Mouse (Mus musculus) intestine, embryonic 16.5 days (tissue): Measurements from ENCODE around the gene Kcnc4. TPM values are rescaled to one million over a fixed set of nuclear protein-coding genes. Genes with fewer than 3 reads are reported as not detected.

Source experiments
- ATAC-seq: fragments of 200-750 bp; cut with Nextera tagmentation; 2 replicates; pipeline ENCODE4 v1.8.0; 2017; ENCODE audit warnings: moderate TSS enrichment, moderate library complexity
- H3K27ac ChIP-seq: fragments of 300-500 bp; sonication (generic); 2 replicates; pipeline ENCODE4 v1.5.1; 2014; ENCODE audit warnings: mild to moderate bottlenecking, low read length
- H3K27me3 ChIP-seq: fragments of 300-500 bp; sonication (generic); replicated peaks from 2 replicates; pipeline ENCODE4 v1.6.1; 2014; ENCODE audit warnings: low read length, control low read depth, mixed read lengths; ENCODE audit not compliant: control insufficient read depth, insufficient read depth
- H3K36me3 ChIP-seq: fragments of 300-500 bp; sonication (generic); 2 replicates; pipeline ENCODE4 v1.6.1; 2014; ENCODE audit warnings: low read length, control low read depth; ENCODE audit not compliant: control insufficient read depth, insufficient read depth
- H3K4me1 ChIP-seq: fragments of 300-500 bp; sonication (generic); 2 replicates; pipeline ENCODE4 v1.6.1; 2014; ENCODE audit warnings: low read length, control low read depth, mixed read lengths; ENCODE audit not compliant: control insufficient read depth, insufficient read depth
- H3K4me2 ChIP-seq: fragments of 300-500 bp; sonication (generic); 2 replicates; pipeline ENCODE4 v1.6.1; 2014; ENCODE audit warnings: low read depth, low read length, control low read depth
- H3K4me3 ChIP-seq: fragments of 300-500 bp; sonication (generic); 2 replicates; pipeline ENCODE4 v1.5.1; 2014; ENCODE audit warnings: mild to moderate bottlenecking, low read length
- H3K9ac ChIP-seq: fragments of 300-500 bp; sonication (generic); 2 replicates; pipeline ENCODE4 v1.6.1; 2014; ENCODE audit warnings: low read depth, low read length
- H3K9me3 ChIP-seq: fragments of 300-500 bp; sonication (generic); 2 replicates; pipeline ENCODE4 v1.6.1; 2016; ENCODE audit warnings: low read length, control low read depth; ENCODE audit not compliant: control insufficient read depth
- WGBS: fragments of 180-500 bp; shearing (Covaris S2); extraction: QIAGEN DNeasy Blood & Tissue Kit; methylation state at CpG from one replicate; pipeline ENCODE4 v1.1.7; 2014; 5-methylcytosine and 5-hydroxymethylcytosine counted together
- polyA plus RNA-seq: library from polyadenylated mRNA; unstranded; fragments of >200 nt; fragmentation: Nextera tagmentation; extraction: Ambion mirVana; gene quantifications from 2 replicates; pipeline ENCODE4 v1.2.1, GENCODE M21; 2015

The Kcnc4 gene
- polyA plus RNA-seq, 1 experiment from 2014 or later: not detected

- H3K27ac ChIP-seq: no peak overlapping the region
- no peaks in the 10 kb centered on the region for H3K4me1 ChIP-seq
- no peaks in the 10 kb centered on the region for H3K27me3 ChIP-seq
- no peak overlapping the region for H3K9ac ChIP-seq
- H3K36me3 ChIP-seq: no peaks in the 10 kb centered on the region
- WGBS: 75% methylated on average over 9 of the region's 9 CpGs
- H3K4me3 ChIP-seq: no peak overlapping the region
- no peak overlapping the region for H3K4me2 ChIP-seq
- no peaks in the 10 kb centered on the region for H3K9me3 ChIP-seq
- no peak for ATAC-seq
These were observed 42.6 kb downstream of the Kcnc4 start for GRCm38 (mm10) chr3:107416541-107417286.

GRCm38 (mm10) chr3:107413093-107413492 lies 46.3 kb downstream of the Kcnc4 start:
- no peaks in the 10 kb centered on the region for H3K36me3 ChIP-seq
- H3K9me3 ChIP-seq: no peaks in the 10 kb centered on the region
- no peak overlapping the region for H3K4me2 ChIP-seq
- H3K9ac ChIP-seq: no peak overlapping the region
- no peaks in the 10 kb centered on the region for H3K4me1 ChIP-seq
- no peak for ATAC-seq
- no peaks in the 10 kb centered on the region for H3K27me3 ChIP-seq
- 22% methylated on average over 2 of the region's 2 CpGs for WGBS
- H3K27ac ChIP-seq: no peak overlapping the region
- H3K4me3 ChIP-seq: no peak overlapping the region

DNA sequence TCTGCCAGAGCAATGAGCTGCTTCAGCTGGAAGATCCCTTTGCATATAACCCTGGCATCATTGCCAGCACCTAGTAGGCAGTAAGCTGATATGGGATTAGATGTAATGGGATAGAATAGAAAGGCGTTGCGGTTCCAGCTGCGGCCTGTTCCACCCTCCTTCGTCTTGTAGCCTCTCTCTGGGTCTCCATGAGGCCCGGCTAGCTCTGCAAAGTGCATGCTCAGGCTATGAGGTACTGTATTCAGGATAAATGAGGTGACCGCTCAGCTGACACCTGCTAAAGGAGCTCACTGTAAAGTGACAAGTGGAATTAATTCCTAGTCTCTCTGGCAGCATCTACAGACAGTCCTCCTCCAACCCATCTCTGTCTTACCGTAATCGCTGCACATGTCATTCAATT lies 46.8 kb downstream of the Kcnc4 start:
- Histone ChIP-seq H3K9ac (no peak overlapping the region), H3K4me3 (no peak overlapping the region), H3K27me3 (no peaks in the 10 kb centered on the region), H3K36me3 (no peaks in the 10 kb centered on the region), H3K9me3 (no peaks in the 10 kb centered on the region), H3K4me2 (no peak overlapping the region), H3K27ac (no peak overlapping the region), H3K4me1 (no peaks in the 10 kb centered on the region)
- 82% methylated on average over 8 of the region's 8 CpGs for WGBS
- no peak for ATAC-seq

- H3K4me1 ChIP-seq: no peaks in the 10 kb centered on the region
- WGBS: 40% methylated on average over 4 of the region's 4 CpGs
- H3K36me3 ChIP-seq: no peaks in the 10 kb centered on the region
- H3K4me2 ChIP-seq: no peak overlapping the region
- H3K9ac ChIP-seq: no peak overlapping the region
- H3K9me3 ChIP-seq: no peaks in the 10 kb centered on the region
- no peak for ATAC-seq
- H3K4me3 ChIP-seq: no peak overlapping the region
- no peaks in the 10 kb centered on the region for H3K27me3 ChIP-seq
- H3K27ac ChIP-seq: no peak overlapping the region
These were observed 47.7 kb downstream of the Kcnc4 start for GRCm38 (mm10) chr3:107411669-107412068.

DNA sequence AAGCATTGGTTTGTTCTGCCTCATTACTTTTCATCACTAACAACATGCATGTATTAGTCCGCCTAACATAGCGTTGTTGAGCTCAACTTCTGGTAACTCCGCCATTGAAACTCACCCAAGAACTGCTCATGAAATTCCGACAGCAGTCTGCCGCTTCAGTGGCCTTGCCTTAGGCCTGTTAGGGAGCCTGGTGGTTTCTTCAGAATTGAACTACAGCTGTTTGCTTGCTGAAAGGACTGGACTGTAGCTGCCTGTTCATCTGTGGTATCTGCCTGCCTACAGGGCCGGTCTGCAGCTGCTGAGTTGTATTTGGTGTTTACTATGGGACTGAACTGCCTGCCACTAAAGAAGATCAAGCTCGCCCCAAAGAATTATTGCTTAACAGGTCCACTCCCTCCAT lies 58.0 kb downstream of the Kcnc4 start:
- no peaks in the 10 kb centered on the region for H3K4me1 ChIP-seq
- 90% methylated on average over 7 of the region's 7 CpGs for WGBS
- no peak overlapping the region for H3K4me2 ChIP-seq
- no peak overlapping the region for H3K27ac ChIP-seq
- no peaks in the 10 kb centered on the region for H3K36me3 ChIP-seq
- H3K9me3 ChIP-seq: no peaks in the 10 kb centered on the region
- H3K4me3 ChIP-seq: no peak overlapping the region
- no peak for ATAC-seq
- no peaks in the 10 kb centered on the region for H3K27me3 ChIP-seq
- no peak overlapping the region for H3K9ac ChIP-seq

- Histone ChIP-seq H3K27me3 (no peaks in the 10 kb centered on the region), H3K27ac (no peak overlapping the region), H3K4me1 (no peaks in the 10 kb centered on the region), H3K9me3 (no peaks in the 10 kb centered on the region), H3K36me3 (no peaks in the 10 kb centered on the region), H3K4me3 (no peak overlapping the region), H3K4me2 (no peak overlapping the region), H3K9ac (no peak overlapping the region)
- 70% methylated on average over 5 of the region's 5 CpGs for WGBS
- no peak for ATAC-seq
These were observed 59.2 kb downstream of the Kcnc4 start for GRCm38 (mm10) chr3:107399991-107400640.

GRCm38 (mm10) chr3:107391198-107391597 lies 68.2 kb downstream of the Kcnc4 start:
- no peaks in the 10 kb centered on the region for H3K9me3 ChIP-seq
- H3K36me3 ChIP-seq: no peaks in the 10 kb centered on the region
- H3K4me1 ChIP-seq: no peaks in the 10 kb centered on the region
- H3K4me2 ChIP-seq: no peak overlapping the region
- H3K27ac ChIP-seq: no peak overlapping the region
- no peaks in the 10 kb centered on the region for H3K27me3 ChIP-seq
- WGBS: 55% methylated on average over 4 of the region's 4 CpGs
- no peak overlapping the region for H3K4me3 ChIP-seq
- H3K9ac ChIP-seq: no peak overlapping the region
- ATAC-seq: no peak

Other genes starting within 250 kb of the Kcnc4 start
- 7.6 and 10.5 TPM in 2 replicates for gene Cym, start 237.8 kb downstream of the Kcnc4 start, polyA plus RNA-seq
- gene A630076J17Rik, start 228.9 kb downstream of the Kcnc4 start, polyA plus RNA-seq: not detected in 2 replicates
- gene Prok1, start 219.8 kb downstream of the Kcnc4 start, polyA plus RNA-seq: 0.04 and 0.13 TPM in 2 replicates
- 208 and 217 TPM in 2 replicates for gene Lamtor5, start 180.7 kb downstream of the Kcnc4 start, polyA plus RNA-seq
- gene Slc16a4, start 168.3 kb downstream of the Kcnc4 start, polyA plus RNA-seq: 1.5 and 1.7 TPM in 2 replicates
- gene Rbm15, start 125.9 kb downstream of the Kcnc4 start, polyA plus RNA-seq: 11.1 and 11.5 TPM in 2 replicates
- gene Slc6a17, start 58.5 kb upstream of the Kcnc4 start, polyA plus RNA-seq: 0.97 and 1.1 TPM in 2 replicates
- not detected in 2 replicates for gene Ubl4b, start 95.5 kb upstream of the Kcnc4 start, polyA plus RNA-seq
- gene Alx3, start 135.5 kb upstream of the Kcnc4 start, polyA plus RNA-seq: not detected in 2 replicates
- gene Gm10961, start 171.8 kb upstream of the Kcnc4 start, polyA plus RNA-seq: not detected in 2 replicates
- 29.3 and 31.7 TPM in 2 replicates for gene Strip1, start 172.1 kb upstream of the Kcnc4 start, polyA plus RNA-seq
- 43.6 and 63.5 TPM in 2 replicates for gene Ahcyl1, start 237.0 kb upstream of the Kcnc4 start, polyA plus RNA-seq